ENCODE assay signal across 12 mouse cellular contexts in genomic region chr9:56152482-56153007, GRCm38 (mm10). TPM values are rescaled to one million over a fixed set of nuclear protein-coding genes. Genes with fewer than 3 reads are reported as not detected.
DNase-seq lines count a peak whose midpoint lies in the region; ATAC-seq and TF ChIP-seq lines count a peak whose summit lies in the region.
"Had no signal": no experiment of that assay in that cellular context is flagged by ENCODE, and none has a peak within 500 bp of the region (broad histone marks: within the 10 kb centered on the region; RNA-seq: fewer than 3 reads in every experiment).

No protein-coding gene starts in this region.

- H3K27ac ChIP-seq in heart, embryonic 15.5 days = peak overlapping the region; percentile 83
- H3K27ac ChIP-seq in lung, embryonic 14.5 days (ENCODE audit: low read depth) = peak overlapping the region; percentile 76
- H3K27ac ChIP-seq in embryonic facial prominence, embryonic 14.5 days (replicated peaks; ENCODE audit: low read depth, low read length) = peak overlapping the region; percentile 63
- H3K27ac ChIP-seq in small intestine, adult 2 months (ENCODE audit: insufficient read depth, low read depth, low read length) = peak overlapping the region; percentile 61
- no peak overlapping the region for H3K27ac ChIP-seq in midbrain, postnatal 0 days (ENCODE audit: low read depth, low read length)

- no peak for DNase-seq in heart, adult 18-20 months
- peak; percentile 36 for DNase-seq in lung, embryonic 14.5 days
- no peak for DNase-seq in lung, postnatal 14 days
- peak; percentile 20 for DNase-seq in embryonic facial prominence, embryonic 14.5 days (ENCODE audit: low spot score)
- DNase-seq in midbrain, postnatal 0 days (ENCODE audit: low spot score) = no peak
- DNase-seq in right cerebral cortex, adult 18-20 months = no peak
- DNase-seq: thymus, adult 2 months had no signal

- H3K9me3 ChIP-seq in heart, embryonic 15.5 days (replicated peaks) = no peaks in the 10 kb centered on the region
- no peaks in the 10 kb centered on the region for H3K9me3 ChIP-seq in lung, embryonic 14.5 days (ENCODE audit: low read depth, low read length)
- no peaks in the 10 kb centered on the region for H3K9me3 ChIP-seq in embryonic facial prominence, embryonic 14.5 days (ENCODE audit: control insufficient read depth, low read length)
- no peaks in the 10 kb centered on the region for H3K9me3 ChIP-seq in midbrain, postnatal 0 days (ENCODE audit: low read length)
- H3K9me3 ChIP-seq: forebrain, embryonic 13.5 days; neural tube, embryonic 15.5 days had no signal

- no peak overlapping the region for H3K9ac ChIP-seq in heart, embryonic 15.5 days
- H3K9ac ChIP-seq in lung, embryonic 14.5 days = no peak overlapping the region; the same call in 1 of the 2 replicates
- H3K9ac ChIP-seq in embryonic facial prominence, embryonic 14.5 days (ENCODE audit: low read depth, low read length) = 0 out of 2 replicates have a peak overlapping the region, but pooled peaks have one; percentile 35
- no peak overlapping the region for H3K9ac ChIP-seq in midbrain, postnatal 0 days (replicated peaks; ENCODE audit: low read length, poor library complexity, severe bottlenecking)
- H3K9ac ChIP-seq: forebrain, embryonic 13.5 days; neural tube, embryonic 15.5 days had no signal

- TF ChIP-seq POLR2A in small intestine, adult 2 months (IDR thresholded peaks at IDR 0.05; ENCODE audit: low read depth, low read length) = no peak

- no peak for ATAC-seq in heart, embryonic 15.5 days (replicated peaks; ENCODE audit: insufficient number of reproducible peaks, insufficient read depth, low FRiP score, low read depth)
- ATAC-seq in lung, embryonic 14.5 days (ENCODE audit: insufficient read depth) = no peak
- ATAC-seq in embryonic facial prominence, embryonic 14.5 days (ENCODE audit: low read depth) = no peak
- no peak for ATAC-seq in midbrain, postnatal 0 days (ENCODE audit: low FRiP score)

- H3K27me3 ChIP-seq in heart, embryonic 15.5 days = no peaks in the 10 kb centered on the region
- no peaks in the 10 kb centered on the region for H3K27me3 ChIP-seq in lung, embryonic 14.5 days (ENCODE audit: insufficient read depth, low read length)
- no peaks in the 10 kb centered on the region for H3K27me3 ChIP-seq in embryonic facial prominence, embryonic 14.5 days (replicated peaks; ENCODE audit: control insufficient read depth, insufficient read depth, low read length)
- H3K27me3 ChIP-seq in small intestine, adult 2 months (ENCODE audit: control insufficient read depth, insufficient read depth, low read length) = no peaks in the 10 kb centered on the region
- H3K27me3 ChIP-seq in midbrain, postnatal 0 days (ENCODE audit: insufficient read depth, low read length) = no peaks in the 10 kb centered on the region
- H3K27me3 ChIP-seq: forebrain, embryonic 13.5 days; neural tube, embryonic 15.5 days had no signal

- H3K4me2 ChIP-seq in heart, embryonic 15.5 days = no peak overlapping the region
- H3K4me2 ChIP-seq in lung, embryonic 14.5 days = peak overlapping the region; percentile 0; the same call in 1 of the 2 replicates
- peak overlapping the region; percentile 15 for H3K4me2 ChIP-seq in embryonic facial prominence, embryonic 14.5 days (ENCODE audit: low read depth, low read length)
- no peak overlapping the region for H3K4me2 ChIP-seq in midbrain, postnatal 0 days (ENCODE audit: low read depth, low read length, poor library complexity, severe bottlenecking)
- H3K4me2 ChIP-seq: forebrain, embryonic 13.5 days; liver, embryonic 11.5 days; neural tube, embryonic 15.5 days had no signal

- H3K4me3 ChIP-seq in heart, embryonic 15.5 days = no peak overlapping the region
- no peak overlapping the region for H3K4me3 ChIP-seq in lung, embryonic 14.5 days (ENCODE audit: low read depth, low read length)
- H3K4me3 ChIP-seq in embryonic facial prominence, embryonic 14.5 days (ENCODE audit: low read depth, low read length) = no peak overlapping the region
- H3K4me3 ChIP-seq in small intestine, adult 2 months (ENCODE audit: low read depth, low read length) = no peak overlapping the region
- no peak overlapping the region for H3K4me3 ChIP-seq in midbrain, postnatal 0 days (ENCODE audit: low read depth, low read length)
- H3K4me3 ChIP-seq: forebrain, embryonic 13.5 days; neural tube, embryonic 15.5 days had no signal

- WGBS in heart, embryonic 15.5 days = 64% methylated on average over 4 of the region's 4 CpGs
- 44% methylated on average over 4 of the region's 4 CpGs for WGBS in lung, embryonic 14.5 days
- 63% methylated on average over 4 of the region's 4 CpGs for WGBS in embryonic facial prominence, embryonic 14.5 days
- WGBS in small intestine, adult 2 months = 65% methylated on average over 4 of the region's 4 CpGs
- WGBS in midbrain, postnatal 0 days = 74% methylated on average over 4 of the region's 4 CpGs

- no peak for TF ChIP-seq CTCF in lung, embryonic 14.5 days (IDR thresholded peaks at IDR 0.05; ENCODE audit: low read depth)
- TF ChIP-seq CTCF in small intestine, adult 2 months (IDR thresholded peaks at IDR 0.05; ENCODE audit: extremely low read depth, insufficient read length, insufficient replicate concordance, low read depth, low read length) = no peak
- TF ChIP-seq CTCF in midbrain, postnatal 0 days (IDR thresholded peaks at IDR 0.05) = no peak

- no peaks in the 10 kb centered on the region for H3K36me3 ChIP-seq in heart, embryonic 15.5 days
- peaks cover 5% of the 10 kb centered on the region for H3K36me3 ChIP-seq in lung, embryonic 14.5 days (ENCODE audit: insufficient read depth)
- H3K36me3 ChIP-seq in embryonic facial prominence, embryonic 14.5 days (ENCODE audit: control insufficient read depth, insufficient read depth, low read length) = peaks cover 10% of the 10 kb centered on the region; the same call in 1 of the 2 replicates
- no peaks in the 10 kb centered on the region for H3K36me3 ChIP-seq in small intestine, adult 2 months (ENCODE audit: control insufficient read depth, insufficient read depth, low read length)
- no peaks in the 10 kb centered on the region for H3K36me3 ChIP-seq in midbrain, postnatal 0 days (ENCODE audit: insufficient read depth, low read length)
- H3K36me3 ChIP-seq: neural tube, embryonic 15.5 days had no signal

- H3K4me1 ChIP-seq in heart, embryonic 15.5 days (replicated peaks) = peaks cover 53% of the 10 kb centered on the region
- peaks cover 10% of the 10 kb centered on the region; the same call in 1 of the 2 replicates for H3K4me1 ChIP-seq in lung, embryonic 14.5 days (ENCODE audit: insufficient read depth)
- H3K4me1 ChIP-seq in embryonic facial prominence, embryonic 14.5 days (ENCODE audit: control insufficient read depth, insufficient read depth, low read length) = peaks cover 21% of the 10 kb centered on the region
- H3K4me1 ChIP-seq in small intestine, adult 2 months (ENCODE audit: control insufficient read depth, insufficient read depth, insufficient read length, low read length) = peaks cover 7% of the 10 kb centered on the region
- H3K4me1 ChIP-seq in midbrain, postnatal 0 days (ENCODE audit: insufficient read depth, low read length) = peaks cover 3% of the 10 kb centered on the region; the same call in 1 of the 2 replicates

RNA-seq across cellular contexts. Expression of gene Tspan3, which starts 12.7 kb away (rescaled TPM):
- 378 and 426 TPM in 2 replicates for polyA plus RNA-seq in heart, embryonic 15.5 days (2015; fragmentation: Nextera tagmentation; extraction: Ambion mirVana)
- total RNA-seq in heart, adult 18-20 months (2021) = 100 to 1,000 TPM; 201 to 206 TPM
- polyA plus RNA-seq in lung, embryonic 14.5 days (2014; fragmentation: Nextera tagmentation; extraction: Ambion mirVana) = 483 and 491 TPM in 2 replicates
- polyA plus RNA-seq in embryonic facial prominence, embryonic 14.5 days (2014; fragmentation: Nextera tagmentation; extraction: Ambion mirVana) = 509 and 543 TPM in 2 replicates
- 213 and 397 TPM in 2 replicates for polyA plus RNA-seq in small intestine, adult 2 months (2012; rRNA removed)
- total RNA-seq in midbrain, postnatal 0 days (2014; rRNA removed) = 452 and 511 TPM in 2 replicates
- polyA plus RNA-seq in midbrain, postnatal 0 days (2015; fragmentation: Nextera tagmentation; extraction: Ambion mirVana) = 674 and 710 TPM in 2 replicates

Comparison
In these comparisons a context has a peak if more than half of its experiments do, and no peak if none do; other contexts are left out.
1. DNase-seq: peak in lung, embryonic 14.5 days (single experiment) and embryonic facial prominence, embryonic 14.5 days (single experiment); none in heart, adult 18-20 months (0 of 2), lung, postnatal 14 days (single experiment), midbrain, postnatal 0 days (single experiment) and right cerebral cortex, adult 18-20 months (single experiment).
2. H3K4me2 ChIP-seq: peak in lung, embryonic 14.5 days (single experiment) and embryonic facial prominence, embryonic 14.5 days (single experiment); none in heart, embryonic 15.5 days (single experiment) and midbrain, postnatal 0 days (single experiment).